Mouse (Mus musculus) liver, embryonic 16.5 days (tissue): ENCODE results near the gene Dnajc3. TPM values are rescaled to one million over a fixed set of nuclear protein-coding genes. Genes with fewer than 3 reads are reported as not detected.

Experiments
- polyA plus RNA-seq: library from polyadenylated mRNA; unstranded; fragments of >200 nt; fragmentation: Nextera tagmentation; extraction: Ambion mirVana; gene quantifications from 2 replicates; pipeline ENCODE4 v1.2.1, GENCODE M21; 2015

Dnajc3 gene
- polyA plus RNA-seq, 1 experiment from 2014 or later, result 31.6 TPM

Other genes starting within 250 kb of the Dnajc3 start
- 1.7 and 2.3 TPM in 2 replicates for gene Abcc4, start 231.8 kb upstream of the Dnajc3 start, polyA plus RNA-seq
- 0.43 and 1.3 TPM in 2 replicates for gene Cldn10, start 150.1 kb upstream of the Dnajc3 start, polyA plus RNA-seq
- gene Dzip1, start 12.5 kb upstream of the Dnajc3 start, polyA plus RNA-seq, result 1.4 and 1.7 TPM in 2 replicates
- gene Uggt2, start 161.5 kb downstream of the Dnajc3 start, polyA plus RNA-seq, result 1.1 and 1.2 TPM in 2 replicates
- not detected in 2 replicates for gene Hs6st3, start 200.4 kb downstream of the Dnajc3 start, polyA plus RNA-seq